Mouse (Mus musculus) stomach, postnatal 0 days (tissue): ENCODE measurements at regions not wholly inside any gene's neighbourhood (a gene's known extent, or its start where the extent isn't known, plus 50 kb on each side); places are given as distances from the start of the nearest gene placed in this dataset.

Experiments used
- CTCF ChIP-seq: IDR thresholded peaks from 2 replicates; pipeline ENCODE4 v1.5.1; 2016; ENCODE audit warnings: antibody characterized with exemption, low read depth, mild to moderate bottlenecking, moderate library complexity
- EP300 ChIP-seq: optimal IDR thresholded peaks from 2 replicates; pipeline ENCODE3; 2016; ENCODE audit warnings: antibody characterized with exemption

- TF ChIP-seq EP300 (no peak), CTCF (peak; percentile 28; the same call in 1 of the 2 replicates)
Measured at GRCm38 (mm10) chr16:21333223-21333951, 89.5 kb upstream of the Vps8 start.
